Mouse (Mus musculus): ENCODE results near the gene Slc36a3.
"Not testable (repeated sequence)": the region's sequence is repeated elsewhere in the genome, so short reads cannot be mapped to it uniquely, and the experiment has no call there.

Slc36a3 gene

GRCm38 (mm10) chr11:55144011-55144410, 7.5 kb downstream of the Slc36a3 start:
- DNase-seq (ENCODE audit: inconsistent ontology term), result no peak

DNA sequence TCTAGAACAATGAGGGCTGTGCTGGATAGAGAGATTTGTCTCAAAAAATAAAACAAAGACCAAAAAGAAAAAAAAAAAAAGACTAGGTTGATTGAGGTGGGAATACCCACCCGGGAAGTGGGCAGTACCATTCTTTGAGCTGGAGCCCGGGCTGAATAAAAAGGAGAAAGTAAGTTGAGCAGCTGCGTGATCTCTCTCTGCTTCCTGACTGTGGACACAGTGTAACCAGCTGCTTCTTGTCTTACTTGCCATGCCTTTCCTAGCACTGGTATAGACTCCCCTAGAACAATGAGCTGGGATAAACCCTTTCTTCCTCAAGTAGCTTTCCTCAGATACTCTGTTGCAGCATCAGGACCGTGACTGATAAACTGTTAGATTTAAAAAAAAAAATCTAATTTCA, 10.0 kb downstream of the Slc36a3 start:
- DNase-seq (ENCODE audit: inconsistent ontology term), result no peak

DNA sequence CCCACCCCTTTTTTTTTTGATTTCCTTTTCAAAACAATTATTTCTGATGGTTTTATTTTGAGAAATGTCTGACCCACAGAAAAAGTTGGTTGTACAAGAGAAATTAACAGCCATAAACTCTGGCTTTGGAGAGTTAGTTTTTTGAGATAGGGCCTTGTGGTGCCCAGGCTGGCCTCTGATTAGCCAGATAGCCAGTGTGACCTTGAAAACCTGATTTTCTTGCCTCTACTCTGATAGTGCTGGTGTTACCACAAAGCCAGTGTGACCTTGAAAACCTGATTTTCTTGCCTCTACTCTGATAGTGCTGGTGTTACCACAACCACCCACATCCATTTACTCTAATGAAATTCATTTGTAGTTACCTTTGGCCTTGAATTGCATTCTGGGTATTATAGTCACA, 13.9 kb downstream of the Slc36a3 start:
- DNase-seq (ENCODE audit: inconsistent ontology term), result no peak

DNA sequence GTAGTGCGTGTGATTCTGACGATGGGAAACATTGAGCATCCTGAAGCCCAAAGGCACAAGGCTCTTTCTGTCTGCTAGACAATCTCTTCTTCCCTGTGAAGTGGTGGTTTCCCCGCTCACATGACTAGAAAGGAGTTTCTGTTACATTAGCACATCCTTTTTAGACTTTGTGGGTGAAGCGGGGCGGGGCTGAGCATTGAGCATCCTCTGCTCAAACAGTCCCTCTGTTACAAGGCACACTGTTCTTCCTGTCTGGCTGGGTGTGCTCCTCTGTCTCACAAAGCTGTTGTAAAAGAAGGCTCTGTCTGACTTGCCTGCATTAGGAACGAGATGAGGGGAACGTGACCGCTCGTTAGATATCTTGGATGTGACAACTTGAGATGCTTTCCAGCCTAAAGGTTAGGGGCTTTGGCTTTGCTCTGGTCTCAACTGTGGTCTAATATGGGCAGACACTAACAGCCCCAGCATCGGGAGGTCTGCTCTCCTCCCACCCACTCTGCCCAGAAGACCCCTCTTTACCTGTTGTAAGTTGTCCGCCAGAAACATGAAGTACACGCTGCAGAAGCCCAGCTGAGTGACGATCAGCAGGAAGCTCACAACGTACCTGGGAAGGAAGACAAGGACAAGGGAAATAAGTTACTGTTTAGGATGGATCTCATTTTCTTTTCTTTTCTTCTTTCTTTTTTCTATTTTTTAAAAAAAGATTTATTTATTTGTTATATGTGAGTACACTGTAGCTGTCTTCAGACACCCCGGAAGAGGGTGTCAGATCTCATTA, 14.5 kb downstream of the Slc36a3 start:
- DNase-seq (ENCODE audit: inconsistent ontology term), result no peak

- DNase-seq (ENCODE audit: inconsistent ontology term), result peak; percentile 61
Measured at GRCm38 (mm10) chr11:55134871-55135270, 16.6 kb downstream of the Slc36a3 start.

DNA sequence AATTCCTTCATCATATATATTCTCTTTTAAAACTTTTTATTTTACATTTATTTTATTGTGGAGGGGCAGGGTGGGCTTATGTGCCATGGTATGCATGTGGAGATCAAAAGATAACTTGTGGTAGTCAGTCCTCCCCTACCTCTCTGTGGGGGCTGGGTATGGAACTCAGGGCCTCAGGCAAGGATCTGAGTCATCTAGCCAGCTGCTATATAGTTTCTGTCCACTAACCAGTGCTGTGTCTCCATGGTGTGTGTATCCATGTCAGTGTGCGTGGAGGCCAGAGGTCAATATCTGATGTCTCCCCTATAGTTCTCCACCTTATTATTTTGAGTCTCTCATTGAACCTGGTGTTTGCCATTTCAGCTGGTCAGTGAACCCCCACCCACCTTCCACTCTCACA, 17.1 kb downstream of the Slc36a3 start:
- no peak for DNase-seq (ENCODE audit: inconsistent ontology term)

DNA sequence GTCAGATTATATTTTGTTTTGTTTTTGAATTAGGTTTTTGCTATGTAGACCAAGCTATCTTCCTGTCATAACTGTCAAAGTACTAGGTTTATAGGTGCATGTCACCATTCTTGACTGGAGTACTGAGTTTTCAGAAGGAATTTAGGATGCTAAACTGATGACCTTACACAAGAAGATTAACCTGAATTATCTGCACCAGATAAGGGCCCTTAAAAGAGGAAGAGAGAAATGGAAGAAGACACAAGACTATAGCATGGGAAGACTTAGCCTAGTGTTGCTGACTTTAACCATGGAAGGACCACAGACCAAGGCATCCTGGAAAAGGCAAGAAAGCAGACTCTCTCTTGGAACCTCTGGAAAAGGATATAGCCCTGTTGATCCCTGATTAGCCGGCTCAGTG, 18.3 kb downstream of the Slc36a3 start:
- no peak for DNase-seq (ENCODE audit: inconsistent ontology term)

DNA sequence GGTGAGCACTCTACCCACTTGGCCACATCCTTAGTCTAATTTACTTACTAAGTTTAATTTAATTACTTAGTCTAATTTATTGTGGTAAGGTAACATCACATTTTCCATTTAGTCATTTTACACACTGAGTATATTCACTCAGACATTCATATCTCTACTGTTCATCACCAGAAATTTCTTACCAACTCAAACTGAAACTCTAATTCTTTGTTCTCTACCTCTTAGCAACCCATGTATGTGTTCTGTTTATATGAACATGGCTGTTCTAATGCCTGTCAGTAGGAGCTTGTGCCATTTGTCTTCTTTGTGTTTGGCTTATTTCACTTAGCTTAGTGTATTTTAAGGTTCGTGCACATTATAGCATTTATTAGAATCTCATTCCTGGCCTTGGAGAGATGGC, 19.6 kb downstream of the Slc36a3 start:
- no peak for DNase-seq (ENCODE audit: inconsistent ontology term)

GRCm38 (mm10) chr11:55131077-55131742, 20.3 kb downstream of the Slc36a3 start:
- no peak for DNase-seq (ENCODE audit: inconsistent ontology term)

GRCm38 (mm10) chr11:55128411-55128810, 23.1 kb downstream of the Slc36a3 start:
- DNase-seq (ENCODE audit: inconsistent ontology term), result no peak

DNA sequence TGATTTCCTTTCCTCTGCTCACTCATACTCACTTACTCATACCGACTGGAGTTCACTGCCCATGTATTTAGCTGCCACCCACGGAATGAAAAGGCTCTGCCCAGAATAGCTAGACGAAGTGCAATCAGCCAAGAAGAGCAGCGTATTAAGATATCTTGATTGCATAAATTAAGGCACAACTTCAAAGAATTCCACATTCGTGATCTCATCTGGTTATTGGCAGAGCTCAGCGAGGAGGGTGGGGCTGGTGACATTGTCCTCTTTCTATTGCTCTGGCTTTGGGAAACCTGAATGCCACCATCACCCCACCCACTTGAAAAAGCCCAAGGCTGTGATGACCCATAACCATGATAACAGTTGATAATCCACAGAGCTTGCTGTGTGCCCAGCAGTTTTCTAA, 23.6 kb downstream of the Slc36a3 start:
- peak; percentile 92 for DNase-seq (ENCODE audit: inconsistent ontology term)

DNA sequence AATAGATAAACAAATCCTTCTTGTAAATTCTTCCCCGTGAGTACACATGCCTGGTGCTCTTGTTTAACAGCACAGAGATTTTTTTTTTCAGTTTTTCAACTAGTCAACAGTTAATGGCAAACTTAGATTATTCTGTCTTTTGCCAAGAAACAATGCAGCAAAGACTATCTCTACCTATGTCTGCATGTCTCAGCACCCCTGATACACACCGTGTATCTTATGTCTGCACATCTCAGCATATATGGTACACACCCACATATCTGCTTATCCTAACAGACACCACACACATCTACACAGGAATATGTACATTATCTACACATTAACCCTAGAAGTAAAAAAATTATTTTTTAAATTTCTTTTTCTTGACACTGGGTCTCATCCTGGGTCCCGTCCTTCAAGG, 24.8 kb downstream of the Slc36a3 start:
- DNase-seq (ENCODE audit: inconsistent ontology term), result no peak

DNA sequence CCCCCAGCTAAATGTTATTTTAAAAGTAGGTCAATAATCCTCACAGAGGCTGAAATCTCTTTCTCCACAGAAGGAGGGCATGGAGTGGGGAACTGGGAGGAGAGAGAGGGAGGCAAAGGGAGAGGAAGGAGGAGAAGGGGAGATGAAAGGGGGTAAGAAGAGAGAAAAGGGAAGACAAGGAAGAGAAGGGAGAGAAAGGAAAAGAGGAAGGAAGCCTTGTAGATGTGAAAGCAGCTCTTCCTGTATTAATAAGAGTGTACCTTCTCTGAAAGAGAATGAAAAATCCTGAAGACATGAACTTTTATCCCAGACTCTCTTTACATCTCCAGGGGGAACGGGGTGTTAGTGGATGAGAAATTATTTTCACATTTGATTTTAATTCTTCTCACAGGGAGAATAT, 30.1 kb downstream of the Slc36a3 start:
- no peak for DNase-seq (ENCODE audit: inconsistent ontology term)

GRCm38 (mm10) chr11:55120821-55121271, 30.7 kb downstream of the Slc36a3 start:
- DNase-seq (ENCODE audit: inconsistent ontology term), result no peak

DNA sequence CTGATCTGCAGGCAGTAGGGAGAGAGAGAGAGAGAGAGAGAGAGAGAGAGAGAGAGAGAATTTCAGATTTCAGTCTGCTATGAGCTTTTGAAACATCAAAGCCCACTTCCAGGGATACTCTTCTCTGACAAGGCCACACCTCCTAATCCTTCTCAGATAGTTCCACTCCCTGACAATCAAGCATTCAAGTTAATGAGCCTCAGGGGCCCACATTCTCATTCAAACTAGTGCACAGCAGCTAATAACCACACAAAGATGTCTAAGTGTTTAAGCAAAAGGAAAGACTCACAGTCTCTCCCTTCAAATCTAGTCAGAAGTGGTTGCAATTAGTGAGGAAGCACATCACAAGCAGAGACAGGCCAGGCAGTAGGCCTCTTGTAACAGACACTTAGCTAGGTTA, 31.2 kb downstream of the Slc36a3 start:
- DNase-seq (ENCODE audit: inconsistent ontology term), result no peak

DNA sequence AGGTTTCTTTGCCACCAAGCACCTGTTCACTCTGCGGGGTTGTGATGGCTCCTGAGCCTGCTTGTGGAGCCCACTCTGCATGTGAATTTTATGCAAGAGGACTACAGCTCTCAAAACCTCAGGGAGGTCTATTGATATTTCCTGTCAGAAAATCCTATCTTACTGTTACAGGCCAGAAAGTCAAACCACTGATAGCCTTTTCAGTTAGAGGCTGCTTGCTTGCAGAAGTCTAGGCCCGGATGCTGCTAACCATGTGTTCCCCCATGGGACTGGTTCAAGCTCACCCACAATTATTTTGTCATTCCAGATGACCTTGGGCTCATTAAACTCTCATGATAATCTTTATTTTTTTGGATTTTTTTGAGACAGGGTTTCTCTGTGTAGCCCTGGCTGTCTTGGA, 34.5 kb downstream of the Slc36a3 start:
- no peak for DNase-seq (ENCODE audit: inconsistent ontology term)

DNA sequence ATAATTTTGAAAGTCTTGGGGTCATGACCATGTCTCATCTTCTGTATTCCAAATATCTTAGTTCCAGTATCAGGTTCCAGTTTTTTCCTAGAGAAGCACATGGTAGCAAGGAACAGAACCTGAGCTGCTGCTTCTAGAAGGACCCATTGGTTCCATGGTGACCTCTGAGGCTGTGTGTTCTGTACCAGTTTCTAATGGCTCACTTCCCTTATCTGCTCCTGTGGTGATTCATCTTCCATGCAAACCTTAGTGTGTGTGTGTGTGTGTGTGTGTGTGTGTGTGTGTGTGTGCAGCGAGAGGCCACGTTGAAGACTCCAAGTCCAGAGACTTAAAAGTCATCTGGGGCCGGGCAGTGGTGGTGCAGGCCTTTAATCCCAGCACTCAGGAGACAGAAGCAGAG, 35.5 kb downstream of the Slc36a3 start:
- DNase-seq (ENCODE audit: inconsistent ontology term), result no peak

DNA sequence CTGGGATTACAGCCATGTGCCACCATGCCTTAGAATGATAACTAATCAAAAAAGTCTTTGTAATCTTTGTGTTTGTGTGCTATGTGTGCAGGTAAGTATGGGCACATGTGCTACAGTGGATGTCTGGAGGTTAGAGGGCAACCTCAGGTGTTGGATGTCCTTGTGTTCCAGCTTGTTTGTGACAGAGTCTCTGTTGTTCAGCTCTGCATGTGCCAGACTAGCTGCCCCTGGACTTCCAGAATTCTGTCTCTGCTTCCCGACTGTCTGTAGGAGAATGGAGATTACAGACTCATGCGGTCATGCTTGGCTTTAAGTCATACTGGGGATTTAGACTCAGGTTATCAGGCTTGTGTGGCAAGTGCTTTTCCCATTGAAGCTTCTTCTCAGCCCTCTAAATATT, 37.2 kb downstream of the Slc36a3 start:
- DNase-seq (ENCODE audit: inconsistent ontology term), result no peak

- DNase-seq (ENCODE audit: inconsistent ontology term), result not testable (repeated sequence)
Measured at GRCm38 (mm10) chr11:55113861-55114250, 37.7 kb downstream of the Slc36a3 start.

GRCm38 (mm10) chr11:55113209-55113860, 38.2 kb downstream of the Slc36a3 start:
- DNase-seq (ENCODE audit: inconsistent ontology term), result no peak

DNA sequence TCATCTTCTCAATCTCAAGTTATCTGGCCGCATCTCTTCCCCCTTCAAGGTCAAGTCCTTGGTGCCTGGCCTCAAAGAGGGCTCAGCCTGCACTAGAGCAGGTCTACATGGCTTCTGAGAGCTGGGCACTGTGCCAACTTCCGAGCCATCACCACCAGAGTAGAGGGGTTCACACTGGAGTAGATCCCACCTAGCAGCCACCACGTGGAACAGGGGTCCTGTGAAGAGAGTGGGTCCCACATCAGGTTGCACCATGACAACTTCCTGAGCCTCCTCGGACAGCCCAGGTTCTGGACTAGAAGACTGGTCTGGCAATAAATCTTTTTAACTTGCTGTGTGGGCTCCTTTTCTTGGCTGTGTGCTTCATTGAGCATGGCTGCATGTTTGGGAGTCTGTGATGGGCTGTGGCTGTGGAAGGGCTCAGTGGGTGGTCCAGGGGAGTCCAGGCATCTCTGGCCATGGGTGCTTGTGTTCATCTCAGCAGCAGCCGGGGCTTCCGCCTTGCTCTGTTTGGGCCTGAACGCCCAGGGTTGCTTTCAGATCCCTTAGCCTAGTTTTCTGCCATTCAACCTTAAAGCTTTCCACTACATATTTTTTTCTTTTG, 40.8 kb downstream of the Slc36a3 start:
- no peak for DNase-seq (ENCODE audit: inconsistent ontology term)

DNA sequence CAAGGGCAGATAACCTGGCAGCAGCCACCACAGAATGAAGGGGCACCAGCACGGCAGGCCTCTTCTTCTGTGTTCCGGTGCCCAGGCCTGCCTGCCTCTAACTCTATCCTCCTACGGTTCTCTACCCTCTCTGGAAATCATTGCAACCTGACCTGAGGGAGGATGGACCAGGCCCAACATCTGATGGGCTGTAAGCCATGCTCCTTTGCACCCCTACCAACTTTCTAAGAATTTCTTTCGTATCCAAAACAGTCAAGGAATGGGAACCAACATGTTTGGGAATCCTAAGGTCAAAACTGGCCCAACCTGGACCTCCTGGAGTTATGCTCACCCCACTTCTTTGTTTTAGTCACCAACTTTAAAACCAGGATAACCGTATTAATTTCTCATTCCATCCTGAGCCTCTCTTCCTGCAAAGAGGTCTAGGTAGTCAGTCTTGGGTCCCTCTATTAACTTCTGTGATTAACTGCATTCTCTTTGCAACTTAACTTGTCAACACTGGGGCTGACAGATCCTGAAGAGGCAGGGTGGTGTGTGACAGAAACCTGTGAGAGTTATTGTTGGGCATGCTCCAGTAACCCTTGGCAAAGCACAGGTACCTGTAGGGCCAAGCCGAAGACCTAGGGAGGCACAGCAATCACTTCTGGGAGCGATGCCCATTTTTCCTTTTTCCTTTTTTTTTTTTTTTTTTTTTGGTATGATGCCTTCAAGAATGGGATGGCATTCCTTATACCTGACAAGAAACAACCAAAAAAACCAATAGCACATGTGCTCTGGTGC, 41.8 kb downstream of the Slc36a3 start:
- no peak for DNase-seq (ENCODE audit: inconsistent ontology term)
